Mouse (Mus musculus) small intestine, adult 2 months (tissue): Measurements from ENCODE around the gene Spp2. TPM values are rescaled to one million over a fixed set of nuclear protein-coding genes. Genes with fewer than 3 reads are reported as not detected.
A peak's percentile ranks its signal among the peaks of the same experiment; 100 is the strongest.

Experiments
- H3K27ac ChIP-seq: fragments of 200-500 bp; 2 replicates; pipeline ENCODE4 v1.5.1; 2012; ENCODE audit warnings: low read depth, low read length, control low read depth, inconsistent platforms; ENCODE audit not compliant: insufficient read depth
- H3K27me3 ChIP-seq: fragments of 200-500 bp; 2 replicates; pipeline ENCODE4 v1.6.1; 2012; ENCODE audit warnings: mild to moderate bottlenecking, moderate library complexity, low read length, inconsistent platforms; ENCODE audit not compliant: control insufficient read depth, insufficient read depth
- H3K36me3 ChIP-seq: fragments of 200-500 bp; 2 replicates; pipeline ENCODE4 v1.6.1; 2012; ENCODE audit warnings: mild to moderate bottlenecking, low read length, control low read depth, inconsistent platforms; ENCODE audit not compliant: control insufficient read depth, insufficient read depth
- H3K4me1 ChIP-seq: fragments of 200-500 bp; 2 replicates; pipeline ENCODE4 v1.6.1; 2012; ENCODE audit warnings: low read length, inconsistent platforms, mixed read lengths; ENCODE audit not compliant: control insufficient read depth, insufficient read depth, insufficient read length
- H3K4me3 ChIP-seq: fragments of 200-500 bp; 2 replicates; pipeline ENCODE4 v1.5.1; 2012; ENCODE audit warnings: low read depth, mild to moderate bottlenecking, control low read depth, inconsistent platforms, low read length, moderate library complexity
- CTCF ChIP-seq: fragments of 200-500 bp; IDR thresholded peaks from 2 replicates; pipeline ENCODE4 v1.5.1; 2012; ENCODE audit warnings: low read depth, mild to moderate bottlenecking, control low read depth, inconsistent platforms, low read length, moderate library complexity, mixed read lengths; ENCODE audit not compliant: insufficient replicate concordance, insufficient read length; ENCODE audit errors: extremely low read depth
- POLR2A ChIP-seq: fragments of 200-500 bp; IDR thresholded peaks from 2 replicates; pipeline ENCODE4 v1.6.1; 2012; ENCODE audit warnings: low read depth, mild to moderate bottlenecking, control low read depth, inconsistent platforms, low read length, moderate library complexity
- WGBS: fragments of 180-500 bp; shearing (Covaris S2); methylation state at CpG from one replicate; pipeline ENCODE4 v1.1.7; 2018; 5-methylcytosine and 5-hydroxymethylcytosine counted together
- polyA plus RNA-seq: library from polyadenylated mRNA; depleted of rRNA; stranded (reverse); fragments of >200 nt; gene quantifications from 2 replicates; pipeline ENCODE4 v1.2.3, GENCODE M21; 2012

The Spp2 gene
- polyA plus RNA-seq, 1 experiment = not detected

- Histone ChIP-seq H3K27me3 (no peaks in the 10 kb centered on the region), H3K4me1 (no peaks in the 10 kb centered on the region), H3K36me3 (no peaks in the 10 kb centered on the region), H3K27ac (no peak overlapping the region), H3K4me3 (no peak overlapping the region)
- TF ChIP-seq POLR2A (no peak), CTCF (no peak)
- 66% methylated on average over 2 of the region's 2 CpGs for WGBS
These were observed 43.0 kb downstream of the Spp2 start for GRCm38 (mm10) chr1:88449741-88450140.

DNA sequence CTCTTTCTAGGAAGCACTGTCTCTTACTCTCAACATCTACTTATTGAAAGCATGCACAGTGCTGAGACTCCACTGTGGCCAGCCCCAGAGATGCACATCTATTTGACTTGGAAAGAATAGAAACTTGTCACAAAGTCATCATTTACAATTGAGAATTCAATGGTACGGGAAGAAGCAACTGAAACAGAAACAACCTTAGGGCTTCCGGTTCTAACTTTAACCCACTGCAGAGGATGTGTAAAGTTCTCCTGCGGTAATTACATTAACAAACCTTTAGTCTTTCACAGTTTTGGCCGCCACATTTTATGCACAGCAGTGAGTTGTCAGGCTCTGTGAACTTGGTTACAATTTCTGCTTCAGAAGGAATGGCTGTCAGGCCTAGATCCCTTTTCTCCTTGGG, 43.9 kb downstream of the Spp2 start:
- Histone ChIP-seq H3K4me1 (no peaks in the 10 kb centered on the region), H3K27me3 (no peaks in the 10 kb centered on the region), H3K36me3 (no peaks in the 10 kb centered on the region), H3K4me3 (no peak overlapping the region), H3K27ac (peak overlapping the region; percentile 32; the same call in 1 of the 2 replicates)
- no peak for TF ChIP-seq CTCF
- no peak for TF ChIP-seq POLR2A
- WGBS = 75% methylated on average over 4 of the region's 4 CpGs

DNA sequence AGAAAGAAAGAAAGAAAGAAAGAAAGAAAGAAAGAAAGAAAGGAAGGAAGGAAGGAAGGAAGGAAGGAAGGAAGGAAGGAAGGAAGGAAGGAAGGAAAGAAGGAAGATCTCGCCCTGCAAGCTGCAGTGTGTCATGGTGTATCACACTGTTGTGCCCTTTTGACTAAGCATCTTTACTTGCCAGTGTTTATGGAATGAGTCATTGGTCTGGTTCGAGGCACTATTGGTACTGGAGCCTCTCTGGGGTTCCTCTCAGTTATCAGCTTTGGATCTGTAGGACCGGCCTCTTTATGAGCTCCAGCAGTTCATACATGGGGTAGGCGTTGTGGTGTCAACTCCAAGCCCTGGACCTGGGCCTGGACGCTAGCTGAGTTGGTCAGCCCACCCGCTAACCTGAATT, 45.4 kb downstream of the Spp2 start:
- 67% methylated on average over 6 of the region's 6 CpGs for WGBS
- no peak for TF ChIP-seq CTCF
- TF ChIP-seq POLR2A = no peak
- no peaks in the 10 kb centered on the region for H3K4me1 ChIP-seq
- H3K27ac ChIP-seq = no peak overlapping the region
- H3K27me3 ChIP-seq = no peaks in the 10 kb centered on the region
- no peak overlapping the region for H3K4me3 ChIP-seq
- no peaks in the 10 kb centered on the region for H3K36me3 ChIP-seq

- TF ChIP-seq POLR2A (no peak), CTCF (no peak)
- Histone ChIP-seq H3K36me3 (no peaks in the 10 kb centered on the region), H3K4me1 (no peaks in the 10 kb centered on the region), H3K27ac (no peak overlapping the region), H3K4me3 (no peak overlapping the region), H3K27me3 (no peaks in the 10 kb centered on the region)
- 36% methylated on average over 3 of the region's 3 CpGs for WGBS
These were observed 47.9 kb downstream of the Spp2 start for GRCm38 (mm10) chr1:88454703-88455102.

GRCm38 (mm10) chr1:88455761-88456160, 49.0 kb downstream of the Spp2 start:
- TF ChIP-seq POLR2A (no peak), CTCF (no peak)
- no peak overlapping the region for H3K4me3 ChIP-seq
- no peaks in the 10 kb centered on the region for H3K27me3 ChIP-seq
- no peak overlapping the region for H3K27ac ChIP-seq
- H3K36me3 ChIP-seq = no peaks in the 10 kb centered on the region
- 80% methylated on average over 3 of the region's 3 CpGs for WGBS
- H3K4me1 ChIP-seq = no peaks in the 10 kb centered on the region

DNA sequence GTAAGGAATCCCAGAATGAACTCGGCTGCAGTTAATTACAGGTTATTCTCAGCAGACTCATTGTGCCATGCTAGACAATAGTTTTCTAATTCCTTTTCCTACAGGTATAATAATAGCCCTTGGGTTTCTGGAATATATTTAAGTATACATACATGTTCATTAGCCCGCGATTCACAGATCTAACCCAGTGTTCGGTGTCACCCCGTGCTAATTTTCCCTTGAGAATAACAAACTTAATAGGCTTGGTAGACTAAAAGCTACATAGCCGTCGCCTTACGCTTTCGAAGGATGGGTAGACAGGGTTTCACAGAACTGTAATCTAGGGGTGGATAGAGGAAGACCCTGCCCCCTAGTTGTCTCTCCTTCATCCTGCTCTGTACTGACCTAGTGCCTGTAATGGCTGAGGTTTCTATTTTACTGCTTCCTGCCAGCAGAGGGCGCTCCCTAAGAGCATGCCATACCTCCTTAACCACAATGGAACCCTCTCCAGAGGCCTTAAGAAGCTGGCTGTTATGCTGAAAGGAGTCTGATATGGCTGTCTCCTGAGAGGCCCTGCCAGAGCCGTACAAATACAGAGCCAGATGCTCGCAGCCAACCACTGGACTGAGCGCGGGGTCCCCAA, 49.8 kb downstream of the Spp2 start:
- H3K4me1 ChIP-seq = no peaks in the 10 kb centered on the region
- H3K36me3 ChIP-seq = no peaks in the 10 kb centered on the region
- TF ChIP-seq CTCF = peak; percentile 68; the same call in 1 of the 2 replicates
- TF ChIP-seq POLR2A = no peak
- WGBS = 69% methylated on average over 14 of the region's 14 CpGs
- H3K27ac ChIP-seq = no peak overlapping the region
- H3K27me3 ChIP-seq = no peaks in the 10 kb centered on the region
- H3K4me3 ChIP-seq = no peak overlapping the region

GRCm38 (mm10) chr1:88459196-88459595, 52.4 kb downstream of the Spp2 start:
- Histone ChIP-seq H3K27ac (no peak overlapping the region), H3K36me3 (no peaks in the 10 kb centered on the region), H3K4me1 (no peaks in the 10 kb centered on the region; the same call in 1 of the 2 replicates), H3K4me3 (no peak overlapping the region), H3K27me3 (no peaks in the 10 kb centered on the region)
- no peak for TF ChIP-seq CTCF
- no peak for TF ChIP-seq POLR2A
- 90% methylated on average over 4 of the region's 4 CpGs for WGBS

DNA sequence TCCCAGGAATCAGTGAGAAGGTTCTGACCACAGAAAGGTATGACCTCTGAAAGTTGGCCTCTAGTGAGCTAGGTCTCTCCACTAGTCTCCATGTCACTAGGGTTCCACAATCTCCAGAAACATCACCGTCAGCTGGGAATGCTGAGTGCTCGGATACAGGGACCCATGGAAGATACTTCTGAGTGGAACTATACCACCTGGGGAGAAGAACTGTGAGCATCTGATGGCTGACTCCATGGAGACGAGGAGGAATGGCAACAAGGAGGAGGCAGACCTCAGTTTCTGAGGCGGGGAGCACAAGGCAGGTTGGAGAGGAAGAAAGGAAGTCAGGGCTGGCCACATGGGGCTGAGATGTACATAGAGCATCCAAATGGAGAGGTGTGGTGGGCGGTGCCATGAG, 52.9 kb downstream of the Spp2 start:
- no peaks in the 10 kb centered on the region; the same call in 1 of the 2 replicates for H3K4me1 ChIP-seq
- H3K36me3 ChIP-seq = no peaks in the 10 kb centered on the region
- TF ChIP-seq POLR2A (no peak), CTCF (no peak)
- no peak overlapping the region for H3K4me3 ChIP-seq
- no peak overlapping the region for H3K27ac ChIP-seq
- H3K27me3 ChIP-seq = no peaks in the 10 kb centered on the region
- WGBS = 92% methylated on average over 5 of the region's 5 CpGs
